Mouse (Mus musculus): ENCODE measurements at regions not wholly inside any gene's neighbourhood (a gene's known extent, or its start where the extent isn't known, plus 50 kb on each side); places are given as distances from the start of the nearest gene placed in this dataset.

DNA sequence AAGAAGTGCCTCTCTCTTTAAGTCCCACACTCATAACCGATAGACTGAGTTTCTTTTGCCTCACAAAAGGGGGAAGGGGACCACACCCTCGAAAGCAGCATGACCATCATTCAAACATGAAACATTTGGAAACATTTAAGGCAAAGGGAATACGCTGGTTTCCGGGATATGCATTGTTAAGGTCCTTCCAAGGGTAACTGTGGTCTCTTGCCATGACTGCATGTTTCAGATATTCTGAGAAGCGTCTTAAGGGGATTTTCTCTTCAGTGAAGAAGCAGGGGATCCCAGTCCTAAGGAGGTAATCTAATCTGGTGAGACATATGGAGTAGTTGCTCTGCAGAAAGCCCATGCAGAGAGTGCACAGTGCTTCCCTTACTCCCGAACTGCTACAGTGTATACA lies 258.8 kb downstream of the Mreg start:
- in situ Hi-C loops (cut with MboI, MseI), result no loop called here

DNA sequence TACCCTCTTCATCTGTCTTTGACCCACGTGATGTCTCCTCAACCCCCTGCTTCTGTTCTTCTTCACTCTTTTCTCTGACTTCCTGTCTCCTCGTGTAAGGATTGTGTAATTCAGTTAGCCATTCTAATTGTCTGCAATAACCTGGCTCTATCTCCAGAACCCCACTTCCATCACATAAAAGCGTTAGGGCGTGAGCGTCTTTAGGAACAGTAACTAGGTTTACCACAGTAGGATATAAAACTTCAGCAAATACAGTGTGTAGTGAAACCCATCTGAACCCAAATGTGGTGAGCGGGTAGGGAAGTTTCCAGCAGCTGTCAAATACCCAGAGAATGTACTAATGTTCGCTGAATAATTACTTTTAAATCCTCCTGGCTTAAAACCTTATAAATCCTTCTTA lies 262.6 kb downstream of the Mreg start:
- in situ Hi-C loops (cut with MboI, MseI), result no loop called here

DNA sequence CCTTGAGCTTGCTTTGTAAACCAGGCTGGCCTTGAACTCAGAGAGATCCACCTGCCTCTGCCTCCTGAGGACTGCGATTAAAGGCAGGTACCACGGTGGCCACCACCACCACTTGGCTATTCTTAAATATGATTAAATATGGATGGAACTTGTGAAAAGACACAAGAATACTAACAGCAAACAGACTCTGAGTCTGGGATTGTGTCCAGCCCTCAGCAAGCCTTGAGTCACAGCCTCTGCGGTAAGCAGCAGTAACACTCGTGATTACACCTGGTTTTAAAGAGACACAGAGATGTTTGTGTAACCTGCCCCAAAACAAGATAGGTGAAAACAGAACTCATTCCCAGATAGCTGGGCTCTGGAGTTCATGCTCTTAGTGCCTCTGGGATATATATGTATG lies 263.4 kb downstream of the Mreg start:
- in situ Hi-C loops (cut with MboI, MseI), result no loop called here

DNA sequence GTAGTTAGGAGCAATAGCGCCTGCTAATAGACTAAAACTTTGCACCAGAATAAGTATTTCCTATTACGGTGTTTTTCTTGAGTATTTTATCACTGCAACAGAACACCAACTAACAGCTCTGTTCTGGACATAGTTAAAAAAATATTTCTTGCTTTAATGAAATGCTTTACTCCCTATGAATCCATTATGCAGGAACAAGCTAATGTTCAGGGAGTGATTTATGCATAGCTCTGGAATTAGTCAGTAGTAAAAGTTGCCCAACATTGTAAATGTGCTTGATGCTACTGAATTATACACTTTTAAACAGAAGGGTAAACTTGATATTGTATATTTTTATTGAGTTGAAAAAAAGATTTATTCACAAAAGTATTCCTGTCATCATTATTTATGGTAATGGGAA lies 264.6 kb downstream of the Mreg start:
- in situ Hi-C loops (cut with MboI, MseI), result no loop called here

DNA sequence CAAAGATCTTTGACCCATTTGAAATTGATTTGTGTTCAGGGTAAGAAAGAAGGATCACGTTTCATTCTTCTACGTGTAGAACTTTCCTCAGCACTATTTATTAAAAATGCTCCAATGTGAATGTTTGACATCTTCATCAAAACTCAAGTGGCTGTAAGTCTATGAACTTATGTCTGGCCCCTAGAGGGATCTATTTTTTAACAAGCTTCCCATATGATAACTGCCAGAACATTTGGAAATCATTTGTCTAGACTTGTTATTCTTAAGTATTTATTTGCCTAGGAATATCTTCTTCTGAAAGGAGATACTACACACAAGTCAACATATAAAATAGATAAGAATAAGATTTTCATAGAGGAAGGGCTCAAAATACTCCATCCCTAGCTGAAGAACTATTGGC lies 265.2 kb downstream of the Mreg start:
- in situ Hi-C loops (cut with MboI, MseI), result no loop called here

DNA sequence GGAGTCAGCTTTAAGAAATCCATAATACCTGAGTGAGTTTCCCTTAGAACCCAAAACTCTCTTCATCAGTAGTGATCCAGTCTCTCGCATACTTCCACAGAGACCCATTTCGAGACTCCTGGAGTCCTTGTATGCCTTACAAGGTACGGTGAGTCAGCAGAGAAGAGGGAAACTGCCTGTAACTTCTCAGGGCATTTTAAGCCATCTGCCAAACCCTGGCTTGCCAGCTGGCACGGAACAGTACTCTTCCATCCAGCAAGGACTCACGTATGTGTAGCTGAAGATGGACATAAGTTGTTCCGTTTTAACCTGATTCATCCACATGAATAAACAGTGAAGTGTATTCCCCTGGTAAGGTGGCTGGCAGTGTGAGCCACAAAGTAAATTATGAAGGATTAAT lies 267.0 kb downstream of the Mreg start:
- in situ Hi-C loops (cut with MboI, MseI), result no loop called here

DNA sequence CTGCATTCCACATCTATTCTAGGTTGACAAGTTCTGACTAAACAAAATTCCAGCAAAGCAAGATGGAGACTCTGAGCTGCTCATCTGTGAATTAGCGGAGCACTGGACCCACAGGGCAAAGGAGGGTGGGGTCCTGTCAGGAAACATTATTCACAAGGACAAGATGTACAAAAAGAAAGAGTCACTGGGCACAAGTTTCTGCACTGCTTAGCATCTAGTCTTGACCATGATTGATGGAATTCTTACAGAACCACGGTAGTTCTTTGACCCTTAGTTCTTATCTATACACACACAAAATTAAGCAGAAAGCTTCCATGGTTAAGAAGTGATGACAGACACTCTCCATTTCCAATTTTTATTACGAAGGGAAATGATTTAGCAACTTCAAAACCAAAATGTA lies 267.6 kb downstream of the Mreg start:
- in situ Hi-C loops (cut with MboI, MseI), result no loop called here

DNA sequence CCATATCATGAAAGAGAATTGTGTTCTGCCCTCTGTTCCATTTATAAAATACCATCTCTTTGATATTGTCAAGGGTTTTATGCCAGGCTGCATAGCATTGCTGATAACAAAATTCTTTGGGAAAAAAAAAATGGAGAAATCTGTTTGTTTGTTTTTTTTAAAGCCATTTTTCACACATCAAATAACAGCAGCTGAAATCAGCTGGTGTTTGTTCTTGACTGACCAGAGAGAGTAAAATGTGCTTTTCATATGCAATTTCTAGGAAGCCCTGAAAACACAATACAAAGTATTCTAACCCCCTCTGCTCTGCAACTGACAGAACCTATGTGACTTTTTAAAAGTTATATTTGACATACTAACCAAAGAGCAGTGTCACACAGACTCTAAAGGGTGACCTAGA lies 270.0 kb downstream of the Mreg start:
- in situ Hi-C loops (cut with MboI, MseI), result no loop called here

DNA sequence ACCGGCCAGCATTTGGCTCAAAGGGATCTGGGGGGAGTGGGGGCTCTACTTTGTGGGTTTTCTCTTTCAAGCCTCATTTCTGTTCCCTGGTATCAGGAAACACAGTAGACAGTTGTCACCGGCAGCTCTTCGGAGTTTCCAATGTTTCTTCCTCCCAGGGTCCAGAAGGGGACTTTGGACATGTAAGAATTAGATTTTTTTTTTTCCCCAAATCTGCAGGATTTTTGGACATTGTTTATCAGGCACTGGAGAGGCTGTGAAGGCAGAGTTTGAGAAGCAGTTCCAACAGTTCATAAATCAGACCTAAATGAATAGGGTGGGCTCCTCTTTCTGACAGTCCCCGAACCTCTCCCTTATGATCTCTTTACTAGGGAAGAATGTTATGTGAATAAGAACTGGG lies 270.4 kb downstream of the Mreg start:
- in situ Hi-C loops (cut with MboI, MseI), result no loop called here

DNA sequence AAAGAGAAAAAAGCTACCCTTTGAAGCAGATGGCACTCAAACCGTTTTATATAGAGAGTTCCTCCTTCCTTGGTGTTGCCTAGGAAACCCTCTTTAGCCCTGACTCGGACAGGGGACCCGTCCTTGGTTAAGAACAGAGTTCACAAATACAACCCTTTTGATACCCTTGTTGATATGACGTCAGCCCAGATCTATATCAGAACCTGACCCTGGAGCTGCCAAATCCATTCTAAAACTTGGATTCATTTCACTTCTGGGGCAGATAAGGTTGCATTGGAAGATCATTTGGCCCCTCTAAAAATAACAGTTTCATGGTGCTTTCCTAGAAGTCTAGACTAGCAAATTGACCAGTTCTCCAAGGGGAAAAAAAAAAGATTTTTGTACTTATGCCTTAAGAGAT lies 271.2 kb downstream of the Mreg start:
- in situ Hi-C loops (cut with MboI, MseI), result no loop called here

DNA sequence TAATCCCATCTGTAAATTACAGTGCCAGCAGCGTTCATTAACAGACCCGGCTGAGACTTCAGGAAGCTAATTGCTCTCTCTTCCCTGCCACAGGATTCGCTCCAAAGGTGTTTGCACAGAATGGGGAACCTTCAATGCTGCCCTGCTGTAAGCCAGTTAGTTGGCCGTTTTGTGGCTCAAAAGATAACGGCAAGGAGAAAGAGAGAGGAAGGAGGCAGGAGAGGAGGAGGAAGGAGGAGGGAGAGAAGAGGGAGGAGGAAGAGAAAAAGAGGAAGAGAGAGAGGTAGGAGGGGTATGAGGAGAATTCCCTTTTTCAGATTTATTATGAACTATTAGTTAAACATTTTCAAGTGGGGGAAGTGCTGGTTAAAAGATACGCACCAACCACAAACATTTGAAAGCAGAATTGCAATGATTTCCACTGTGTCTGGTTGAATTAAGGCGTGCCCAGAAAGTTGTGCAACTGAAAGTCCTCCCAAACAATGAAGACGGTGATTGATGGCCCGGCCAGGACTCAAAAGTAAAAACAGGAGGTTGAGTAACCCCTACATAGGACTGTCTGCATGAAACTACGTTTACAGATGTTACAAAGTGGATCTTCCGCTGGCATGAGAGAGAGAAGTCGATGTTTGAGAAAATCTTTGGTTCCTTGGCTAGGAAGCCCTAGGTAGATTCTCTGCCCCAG lies 273.6 kb downstream of the Mreg start:
- in situ Hi-C loops (cut with MboI, MseI), result no loop called here

DNA sequence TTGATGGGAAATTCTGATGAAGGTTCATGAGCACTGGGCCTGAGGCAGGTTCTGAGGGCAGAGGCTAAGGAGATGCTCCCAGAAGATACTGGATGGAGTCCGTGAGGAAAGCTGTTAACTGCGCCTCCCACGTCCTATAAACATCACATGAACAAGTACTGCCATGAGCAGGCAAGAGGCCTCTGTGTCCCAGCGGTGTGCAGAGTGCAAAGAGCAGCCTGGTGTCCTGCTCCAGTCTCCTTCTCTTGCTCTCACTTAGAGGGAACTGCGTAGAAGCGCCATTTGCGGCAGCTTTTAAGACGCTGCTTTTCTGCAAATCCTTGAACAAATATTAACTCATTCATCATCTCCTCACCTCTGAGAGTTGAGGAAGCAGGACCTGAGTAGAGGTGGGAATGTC lies 274.2 kb downstream of the Mreg start:
- in situ Hi-C loops (cut with MboI, MseI), result no loop called here

DNA sequence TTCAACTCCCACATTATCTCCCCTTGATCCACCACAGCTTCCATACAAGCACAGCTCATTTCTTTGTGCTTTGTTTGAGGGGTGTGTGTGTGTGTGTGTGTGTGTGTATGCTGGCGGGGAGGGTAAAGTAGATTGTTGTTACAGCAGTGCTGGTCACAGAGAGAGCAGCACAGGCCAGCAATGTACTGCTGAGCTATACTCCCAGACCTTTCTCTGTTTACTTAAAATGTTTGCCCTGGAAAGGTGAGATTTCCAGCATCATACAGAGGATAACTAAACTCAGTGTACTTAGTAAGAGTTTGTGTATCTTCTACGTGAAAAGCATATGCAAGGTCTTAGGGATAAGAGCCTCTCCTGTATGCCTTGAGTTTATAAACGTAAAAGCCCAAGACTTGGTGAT lies 274.9 kb downstream of the Mreg start:
- in situ Hi-C loops (cut with MboI, MseI), result no loop called here

DNA sequence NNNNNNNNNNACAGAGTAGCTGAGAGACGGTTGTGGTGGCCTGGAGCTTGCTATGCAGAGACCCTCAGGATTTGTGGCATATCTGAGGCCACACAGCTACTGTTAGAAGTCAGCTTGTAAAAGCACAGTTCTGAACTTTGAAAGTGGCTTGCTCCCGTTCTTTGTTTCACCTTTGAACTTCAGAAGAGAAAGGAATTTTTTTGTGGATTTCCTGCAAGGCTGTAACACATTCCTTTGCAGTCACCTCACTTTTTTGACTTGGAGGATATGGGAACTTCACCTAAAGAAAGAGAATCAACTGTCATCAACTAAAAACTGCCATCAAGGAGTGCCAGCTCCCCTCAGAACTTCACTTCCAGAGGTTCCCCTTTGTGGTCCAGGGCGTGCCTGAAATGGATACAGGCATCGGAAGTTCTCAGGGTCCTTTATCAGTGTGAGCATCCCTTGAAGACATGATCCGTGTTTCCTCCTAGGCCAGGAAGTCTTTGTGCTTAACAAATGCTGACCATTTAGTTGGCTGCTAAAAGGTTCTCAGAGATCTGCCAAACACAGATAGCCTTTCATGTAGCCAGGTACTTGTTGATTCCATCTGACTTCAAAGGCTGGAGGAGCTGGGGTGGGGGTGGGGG lies 275.5 kb downstream of the Mreg start:
- in situ Hi-C loops (cut with MboI, MseI), result no loop called here

DNA sequence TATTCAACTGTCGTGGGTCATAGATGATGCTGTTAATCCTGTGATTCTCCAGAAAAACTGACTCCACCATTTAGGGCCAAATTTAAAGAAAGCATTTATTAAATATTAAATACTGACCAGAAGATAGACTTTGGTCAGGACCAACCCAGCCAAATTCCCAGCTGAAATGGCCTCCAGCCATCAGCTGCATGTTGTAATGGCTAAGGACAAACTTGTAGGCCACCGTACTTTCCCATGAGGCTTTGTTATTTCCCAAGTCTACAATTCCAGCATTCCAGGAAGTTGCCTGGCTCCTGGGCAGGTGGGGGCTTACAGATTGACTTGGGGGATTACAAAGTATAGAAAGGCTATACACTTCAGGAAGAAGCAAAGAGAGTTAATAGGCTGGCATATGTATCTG lies 272.5 kb upstream of the Fn1 start:
- in situ Hi-C loops (cut with MboI, MseI), result no loop called here

DNA sequence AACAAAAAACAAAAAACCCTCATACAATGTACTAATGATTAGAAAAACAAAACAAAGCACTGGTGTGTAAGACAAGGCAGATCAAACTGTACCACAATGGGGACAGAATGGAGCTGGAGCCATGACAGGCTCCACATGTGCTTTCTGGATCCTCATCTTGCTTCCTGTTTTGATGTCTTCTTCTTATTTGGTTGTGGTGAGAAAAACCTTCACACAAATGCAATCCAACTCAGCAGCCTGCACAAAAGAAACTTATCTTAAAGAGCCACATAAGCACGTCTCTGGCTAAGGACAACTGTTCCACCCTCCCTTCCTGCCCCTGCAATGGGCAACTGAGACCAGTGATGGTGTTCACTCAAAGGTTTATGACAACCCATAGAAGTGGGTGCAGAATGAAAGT lies 271.9 kb upstream of the Fn1 start:
- in situ Hi-C loops (cut with MboI, MseI), result no loop called here

DNA sequence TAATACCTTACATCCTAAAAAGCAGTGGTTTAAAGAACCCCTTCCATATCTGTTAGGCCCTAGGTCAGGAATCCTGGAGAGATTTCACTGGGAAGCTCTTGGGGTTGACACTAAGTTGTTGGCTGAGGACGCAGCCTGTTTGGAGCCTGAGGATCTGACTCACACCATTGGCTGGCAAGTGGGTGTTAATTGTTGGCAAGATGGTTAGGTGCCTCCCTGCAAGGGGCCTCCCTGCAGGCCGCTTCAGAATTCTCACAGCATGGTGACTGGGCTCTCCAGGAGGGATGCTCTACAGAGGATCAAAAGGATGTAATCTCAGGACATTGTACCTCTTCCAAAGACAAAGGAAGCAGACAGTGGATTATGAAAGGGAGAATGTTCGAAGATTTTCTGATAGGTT lies 270.7 kb upstream of the Fn1 start:
- in situ Hi-C loops (cut with MboI, MseI), result no loop called here

DNA sequence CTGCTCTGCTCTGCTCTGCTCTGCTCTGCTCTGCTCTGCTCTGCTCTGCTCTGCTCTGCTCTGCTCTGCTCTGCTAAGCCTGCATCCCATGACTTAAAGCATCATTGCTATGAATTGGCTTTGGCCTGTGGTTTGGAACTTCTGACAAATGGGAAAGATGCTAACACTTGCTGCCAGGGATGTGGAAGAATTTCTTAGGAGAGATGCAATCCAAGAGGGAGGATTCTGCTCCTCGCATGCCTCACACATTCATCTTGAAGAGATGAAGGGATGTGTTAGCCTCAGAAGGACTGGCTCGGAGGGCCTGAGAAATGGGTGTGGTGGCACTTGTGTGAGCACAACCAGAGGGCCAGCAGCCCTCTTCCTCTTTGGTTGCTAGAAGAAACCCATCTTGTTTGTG lies 268.5 kb upstream of the Fn1 start:
- in situ Hi-C loops (cut with MboI, MseI), result no loop called here

DNA sequence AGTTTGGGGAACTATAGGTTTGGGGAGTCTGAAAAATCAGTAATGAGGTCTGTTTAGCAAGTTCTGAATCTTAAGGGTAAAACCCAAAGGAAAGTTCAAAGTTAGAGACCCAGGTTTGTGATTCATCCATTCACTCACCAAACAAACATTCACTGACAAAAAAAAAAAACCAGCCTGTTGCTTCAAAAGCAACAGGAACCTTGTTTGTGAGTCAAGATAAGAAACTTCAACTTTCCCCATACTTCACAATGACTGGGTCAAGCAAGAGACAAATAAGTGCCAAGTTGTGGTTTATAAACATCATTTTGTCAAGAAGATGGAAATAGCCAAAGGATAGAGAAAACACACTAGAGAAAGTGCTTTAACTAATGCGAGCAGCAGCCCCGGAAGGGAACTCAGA lies 266.9 kb upstream of the Fn1 start:
- in situ Hi-C loops (cut with MboI, MseI), result no loop called here

DNA sequence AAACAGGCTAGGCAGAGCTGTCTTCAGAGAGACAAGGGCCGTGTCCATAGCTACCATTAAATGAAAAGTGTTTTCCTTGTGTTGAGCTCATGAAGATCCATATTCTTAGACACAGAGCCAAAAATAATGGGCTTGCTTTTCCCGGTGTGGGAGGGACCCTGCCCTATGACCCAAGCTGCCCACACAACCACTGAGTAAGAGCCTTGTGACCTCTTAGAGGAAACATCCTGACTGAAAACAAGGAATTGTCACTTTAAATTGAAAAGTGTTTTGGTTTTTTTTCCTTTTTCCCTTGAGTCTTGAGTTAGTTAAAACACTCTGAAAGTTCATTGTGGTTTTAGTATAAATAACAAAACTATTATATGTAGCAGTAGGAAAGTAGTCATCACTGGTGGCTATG lies 264.0 kb upstream of the Fn1 start:
- in situ Hi-C loops (cut with MboI, MseI), result no loop called here

DNA sequence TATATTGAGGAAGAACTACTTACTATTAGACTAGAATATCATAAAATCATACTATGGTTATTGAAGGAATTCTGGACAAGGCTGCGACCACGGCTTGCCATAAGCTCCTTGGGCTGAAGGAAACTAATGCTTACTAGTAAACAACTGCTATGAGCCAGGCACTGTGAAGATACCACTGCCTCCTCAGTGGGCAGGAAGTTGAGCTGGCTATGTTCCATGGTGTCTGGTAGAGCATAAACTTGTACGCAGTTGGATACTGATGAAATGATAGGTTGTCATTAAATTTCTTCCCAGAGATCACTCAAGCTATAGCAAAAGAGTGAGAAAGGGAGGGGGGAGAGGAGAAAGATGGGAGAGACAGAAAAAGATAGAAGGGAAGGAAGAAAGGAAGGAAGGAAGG lies 261.4 kb upstream of the Fn1 start:
- in situ Hi-C loops (cut with MboI, MseI), result no loop called here

DNA sequence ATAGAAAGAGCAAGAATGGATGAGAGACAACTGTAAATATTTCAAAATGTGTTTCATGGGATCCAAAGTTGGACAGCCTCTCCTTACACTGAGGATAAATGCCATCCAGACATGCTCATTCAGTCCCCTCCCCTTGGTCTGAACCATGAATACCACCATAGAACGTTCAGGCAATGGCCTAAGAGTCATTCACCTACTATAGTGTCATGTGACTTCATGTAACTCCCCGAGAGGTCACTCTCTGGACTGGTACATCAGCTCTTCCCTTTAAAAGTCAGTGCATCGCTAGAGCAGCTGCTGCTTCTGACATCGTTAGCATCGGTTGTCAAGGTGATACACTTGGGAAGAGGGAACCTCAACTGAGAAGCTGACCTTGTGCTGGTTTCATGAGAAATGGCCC lies 260.2 kb upstream of the Fn1 start:
- in situ Hi-C loops (cut with MboI, MseI), result no loop called here

DNA sequence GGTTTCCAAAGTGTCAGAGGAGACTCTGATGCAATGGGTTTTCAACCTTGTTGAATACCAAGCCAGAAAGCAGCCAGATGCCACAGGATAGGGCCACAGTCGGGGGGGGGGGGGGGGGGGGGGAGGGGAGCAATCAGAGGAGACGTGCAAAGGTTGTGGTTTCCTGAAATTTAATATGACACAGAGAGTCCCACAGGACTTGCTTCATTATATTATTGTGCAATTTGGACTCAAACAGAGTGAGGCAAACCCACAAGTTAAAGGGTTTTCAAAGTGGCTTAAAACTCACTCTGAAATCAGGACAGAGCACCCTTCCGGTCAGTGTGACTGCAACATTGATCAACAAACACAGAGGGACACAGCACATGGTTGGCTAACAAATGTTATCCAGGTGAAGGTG lies 259.4 kb upstream of the Fn1 start:
- in situ Hi-C loops (cut with MboI, MseI), result no loop called here

DNA sequence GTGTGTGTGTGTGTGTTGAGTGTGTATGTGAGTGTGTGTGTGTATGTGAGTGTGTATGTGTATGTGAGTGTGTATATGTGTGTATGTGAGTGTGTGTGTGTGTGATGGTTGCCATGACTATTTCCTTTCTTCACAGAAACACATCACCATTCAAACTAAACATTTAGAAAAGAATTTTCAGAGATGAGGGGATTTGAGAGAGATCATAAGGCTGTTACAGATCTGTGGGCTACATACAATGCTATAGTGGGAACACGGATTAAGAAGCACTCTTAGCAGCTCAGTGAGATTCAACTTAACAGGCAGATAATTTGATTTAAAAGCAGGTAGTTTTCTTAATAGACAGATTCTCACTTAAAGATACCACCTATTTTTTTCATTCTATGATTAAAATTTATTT lies 257.1 kb upstream of the Fn1 start:
- in situ Hi-C loops (cut with MboI, MseI), result no loop called here

Measured in regulatory T cell (primary cell).